Mouse (Mus musculus): ENCODE data around the gene Copg2. TPM values are rescaled to one million over a fixed set of nuclear protein-coding genes. Genes with fewer than 3 reads are reported as not detected.
A peak's percentile ranks its signal among the peaks of the same experiment; 100 is the strongest.
"Not testable (repeated sequence)": the region's sequence is repeated elsewhere in the genome, so short reads cannot be mapped to it uniquely, and the experiment has no call there.

The Copg2 gene
- total RNA-seq, 2 experiments from 2014 or later, result 75.2 to 81.9 TPM

DNA sequence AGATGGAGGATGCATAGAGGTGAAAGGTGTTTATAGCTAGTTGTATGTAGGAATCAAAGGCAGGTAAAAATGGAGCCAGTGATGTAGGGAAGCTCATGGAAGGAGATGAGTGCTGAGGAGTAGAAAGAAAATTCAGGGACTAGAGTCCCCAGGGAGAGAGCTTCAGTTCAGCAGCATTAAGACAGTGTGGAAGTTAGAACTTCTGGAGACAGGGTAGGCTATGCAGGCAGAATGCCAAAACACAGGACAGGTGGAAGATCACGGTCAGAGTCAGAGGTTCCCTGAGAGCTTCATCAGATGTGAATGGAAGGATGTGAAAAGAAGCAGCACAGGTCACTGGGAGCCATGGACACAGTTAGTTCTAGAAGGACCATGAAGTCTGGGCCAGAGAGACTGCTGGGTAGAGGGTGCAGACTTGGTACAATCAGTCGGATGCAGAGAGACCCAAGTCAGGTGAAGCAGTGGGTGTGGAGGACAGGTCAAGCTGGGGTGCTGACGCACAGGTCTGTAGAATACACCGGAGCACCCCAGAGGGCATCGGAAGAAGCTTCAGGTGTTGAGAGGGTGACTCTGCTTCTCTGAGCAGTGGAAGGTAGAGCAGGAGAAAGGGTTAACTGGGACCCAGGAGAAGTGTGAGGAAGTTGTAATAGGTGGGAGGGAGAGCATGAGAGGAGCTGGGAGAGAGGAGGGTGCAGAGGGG is 91.4 kb downstream of the Copg2 start:
- no peak for DNase-seq (ENCODE audit: extremely low spot score in 1 of 2, low spot score in 2 of 2)
- intact Hi-C loops (cut with DNase I), result no loop called here
- H3K4me3 ChIP-seq, result no peak overlapping the region
- H3K27ac ChIP-seq, result peak overlapping the region; percentile 3; the same call in 1 of the 2 replicates
- TF ChIP-seq CTCF (IDR thresholded peaks at IDR 0.05), result no peak

GRCm38 (mm10) chr6:30804389-30805052 is 92.1 kb downstream of the Copg2 start:
- H3K4me3 ChIP-seq; intact Hi-C loops (cut with DNase I): not testable (repeated sequence)
- DNase-seq (ENCODE audit: extremely low spot score in 1 of 2, low spot score in 2 of 2), result peak; percentile 36 to 40
- peak overlapping the region; percentile 3; the same call in 1 of the 2 replicates for H3K27ac ChIP-seq

DNA sequence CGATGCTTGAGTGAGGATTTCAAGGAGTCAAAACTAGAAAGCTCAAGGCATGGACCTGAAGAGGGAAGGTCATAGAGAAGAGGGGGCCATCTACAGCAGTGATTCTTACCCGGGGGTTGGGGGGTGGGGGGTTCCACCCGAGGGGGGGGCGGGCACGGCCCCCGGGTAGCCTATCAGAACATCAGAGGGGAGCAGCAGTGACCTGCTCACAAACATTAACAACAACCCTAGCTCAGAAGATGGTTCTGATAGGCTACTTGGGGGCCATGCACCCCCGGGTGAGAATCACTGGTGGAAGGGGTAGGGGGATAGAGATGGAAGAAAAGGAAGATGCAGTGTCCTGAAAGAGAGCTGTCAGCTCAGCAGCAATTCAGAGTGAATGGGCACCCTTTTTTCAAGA is 93.7 kb downstream of the Copg2 start:
- DNase-seq (ENCODE audit: extremely low spot score in 1 of 2, low spot score in 2 of 2); H3K4me3 ChIP-seq; intact Hi-C loops (cut with DNase I); H3K27ac ChIP-seq: not testable (repeated sequence)

DNA sequence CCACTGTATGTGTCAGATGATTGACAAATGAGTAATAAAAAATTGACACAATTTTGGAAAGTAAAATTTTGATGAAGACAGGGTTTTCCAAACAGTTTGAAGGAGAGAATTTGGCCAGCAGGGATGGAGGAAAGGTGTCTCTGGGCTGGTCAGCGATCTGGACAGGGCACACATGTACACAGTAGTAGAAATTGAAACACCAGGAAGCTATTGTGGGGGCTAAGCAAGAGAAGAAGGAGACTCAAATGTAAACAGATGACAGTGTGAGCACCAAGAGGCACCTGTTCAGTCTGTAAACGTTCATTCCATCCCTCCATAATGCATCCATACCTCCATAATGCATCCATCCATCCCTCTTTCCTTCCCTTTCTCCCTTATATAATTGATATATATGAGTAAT is 145.4 kb downstream of the Copg2 start:
- TF ChIP-seq CTCF (IDR thresholded peaks at IDR 0.05), result no peak
- no peak for DNase-seq (ENCODE audit: extremely low spot score in 1 of 2, low spot score in 2 of 2)
- H3K27ac ChIP-seq, result no peak overlapping the region
- H3K4me3 ChIP-seq, result no peak overlapping the region
- intact Hi-C loops (cut with DNase I), result no loop called here

GRCm38 (mm10) chr6:30750482-30750881 is 146.1 kb downstream of the Copg2 start:
- no peak overlapping the region for H3K4me3 ChIP-seq
- intact Hi-C loops (cut with DNase I), result no loop called here
- no peak for TF ChIP-seq CTCF (IDR thresholded peaks at IDR 0.05)
- no peak for DNase-seq (ENCODE audit: extremely low spot score in 1 of 2, low spot score in 2 of 2)
- no peak overlapping the region for H3K27ac ChIP-seq

- Histone ChIP-seq H3K27ac (no peak overlapping the region), H3K4me3 (no peak overlapping the region)
- TF ChIP-seq CTCF (IDR thresholded peaks at IDR 0.05), result no peak
- intact Hi-C loops (cut with DNase I), result no loop called here
- no peak for DNase-seq (ENCODE audit: extremely low spot score in 1 of 2, low spot score in 2 of 2)
These were observed 146.7 kb downstream of the Copg2 start for GRCm38 (mm10) chr6:30749892-30750291.

GRCm38 (mm10) chr6:30749042-30749689 is 147.4 kb downstream of the Copg2 start:
- Histone ChIP-seq H3K4me3 (no peak overlapping the region), H3K27ac (no peak overlapping the region)
- no peak for DNase-seq (ENCODE audit: extremely low spot score in 1 of 2, low spot score in 2 of 2)
- TF ChIP-seq CTCF (IDR thresholded peaks at IDR 0.05), result no peak
- intact Hi-C loops (cut with DNase I), result no loop called here

DNA sequence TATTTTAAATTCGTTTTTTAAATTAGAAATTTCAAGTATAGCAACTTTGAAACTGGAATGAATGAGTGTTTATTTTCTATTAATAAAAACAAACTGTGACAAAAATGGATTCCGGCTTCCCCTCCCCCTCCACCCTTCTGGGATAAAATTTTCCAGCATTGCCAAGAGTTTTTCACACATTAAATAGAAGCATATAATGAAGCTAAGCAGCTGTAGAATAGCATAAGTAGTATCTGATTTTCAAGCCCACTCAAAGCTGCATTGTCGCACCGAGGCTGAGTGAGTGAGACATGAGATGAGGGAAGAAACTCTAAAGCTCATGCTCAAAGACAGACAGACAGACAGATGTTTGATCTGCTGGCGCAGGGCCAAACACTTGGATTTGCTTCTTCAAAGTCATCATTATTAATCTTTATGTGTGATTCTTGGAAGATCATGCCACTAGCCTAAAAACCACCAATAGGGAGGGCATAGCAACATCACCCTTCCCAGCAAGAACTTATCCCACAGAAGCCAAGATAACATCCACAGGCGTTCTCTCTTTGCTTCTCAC is 148.2 kb downstream of the Copg2 start:
- intact Hi-C loops (cut with DNase I), result no loop called here
- Histone ChIP-seq H3K27ac (no peak overlapping the region), H3K4me3 (no peak overlapping the region)
- no peak for TF ChIP-seq CTCF (IDR thresholded peaks at IDR 0.05)
- no peak for DNase-seq (ENCODE audit: extremely low spot score in 1 of 2, low spot score in 2 of 2)

- TF ChIP-seq CTCF (IDR thresholded peaks at IDR 0.05), result no peak
- H3K27ac ChIP-seq, result no peak overlapping the region
- no peak overlapping the region for H3K4me3 ChIP-seq
- intact Hi-C loops (cut with DNase I), result no loop called here
- DNase-seq (ENCODE audit: extremely low spot score in 1 of 2, low spot score in 2 of 2), result no peak
These were observed 148.8 kb downstream of the Copg2 start for GRCm38 (mm10) chr6:30747631-30748357.

GRCm38 (mm10) chr6:30745591-30745990 is 151.0 kb downstream of the Copg2 start:
- TF ChIP-seq CTCF (IDR thresholded peaks at IDR 0.05), result no peak
- H3K27ac ChIP-seq, result no peak overlapping the region
- no peak overlapping the region for H3K4me3 ChIP-seq
- intact Hi-C loops (cut with DNase I), result no loop called here
- DNase-seq (ENCODE audit: extremely low spot score in 1 of 2, low spot score in 2 of 2), result no peak

DNA sequence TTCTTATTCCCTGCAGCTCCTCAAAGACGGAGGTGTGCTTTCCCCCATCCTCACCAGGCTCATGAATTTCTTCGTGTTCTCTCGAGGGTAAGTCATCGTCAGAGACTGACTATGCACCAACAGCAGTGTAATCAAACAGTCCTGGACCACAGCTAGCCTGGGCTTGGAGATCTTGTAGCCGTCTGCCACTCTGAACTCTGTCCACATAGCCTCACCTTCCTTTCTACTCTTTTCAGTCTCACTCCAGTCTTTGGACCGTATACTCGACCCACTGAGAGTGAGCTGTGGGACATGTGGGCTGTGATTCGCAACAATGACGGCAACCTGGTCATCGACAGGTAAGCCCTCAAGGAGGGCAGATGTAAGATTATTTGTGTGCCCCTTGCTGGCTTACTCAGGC is 151.7 kb downstream of the Copg2 start:
- Histone ChIP-seq H3K27ac (no peak overlapping the region), H3K4me3 (no peak overlapping the region)
- intact Hi-C loops (cut with DNase I), result no loop called here
- TF ChIP-seq CTCF (IDR thresholded peaks at IDR 0.05), result no peak
- no peak for DNase-seq (ENCODE audit: extremely low spot score in 1 of 2, low spot score in 2 of 2)
